Mouse (Mus musculus): ENCODE data around the gene Rnf32.
A peak's percentile ranks its signal among the peaks of the same experiment; 100 is the strongest.

Gene Rnf32

GRCm38 (mm10) chr5:29274746-29275145, 79.0 kb downstream of the Rnf32 start:
- peak; percentile 35 for DNase-seq (ENCODE audit: low spot score)
